Mouse (Mus musculus) layer of hippocampus, adult 6 months (tissue): Measurements from ENCODE around the gene Dazap2. TPM values are rescaled to one million over a fixed set of nuclear protein-coding genes. Genes with fewer than 3 reads are reported as not detected.

Experiments used
- long read RNA-seq, 2 experiments: library from polyadenylated mRNA; unstranded; transcript quantifications; one replicate each; pipeline ENCODE4 v2.0.0; 2019 to 2020
- microRNA-seq: library from miRNA; unstranded; fragments of <30 nt; microRNA quantifications from one replicate; pipeline ENCODE4 v1.2.0, GENCODE M21; 2020
- polyA plus RNA-seq: library from polyadenylated mRNA; unstranded; fragments of <200 nt; fragmentation: Nextera tagmentation; gene quantifications from 2 replicates; pipeline ENCODE4 v1.2.3, GENCODE M21; 2021

Gene Dazap2
- polyA plus RNA-seq, result 248 and 256 TPM in 2 replicates
- long read RNA-seq, experiment 1, transcript Dazap2-201 (4 exons, 2,135 nt), result major isoform, 100 of 119 reads
- long read RNA-seq, experiment 1, partial matches to known transcripts, result 1 of 119 reads
- long read RNA-seq, experiment 1, other reads (novel, unspliced or antisense), result 18 of 119 reads
- long read RNA-seq, experiment 2, transcript Dazap2-201 (4 exons, 2,135 nt), result major isoform, 433 of 465 reads
- long read RNA-seq, experiment 2, partial matches to known transcripts, result 11 of 465 reads
- long read RNA-seq, experiment 2, other reads (novel, unspliced or antisense), result 20 of 465 reads

DNA sequence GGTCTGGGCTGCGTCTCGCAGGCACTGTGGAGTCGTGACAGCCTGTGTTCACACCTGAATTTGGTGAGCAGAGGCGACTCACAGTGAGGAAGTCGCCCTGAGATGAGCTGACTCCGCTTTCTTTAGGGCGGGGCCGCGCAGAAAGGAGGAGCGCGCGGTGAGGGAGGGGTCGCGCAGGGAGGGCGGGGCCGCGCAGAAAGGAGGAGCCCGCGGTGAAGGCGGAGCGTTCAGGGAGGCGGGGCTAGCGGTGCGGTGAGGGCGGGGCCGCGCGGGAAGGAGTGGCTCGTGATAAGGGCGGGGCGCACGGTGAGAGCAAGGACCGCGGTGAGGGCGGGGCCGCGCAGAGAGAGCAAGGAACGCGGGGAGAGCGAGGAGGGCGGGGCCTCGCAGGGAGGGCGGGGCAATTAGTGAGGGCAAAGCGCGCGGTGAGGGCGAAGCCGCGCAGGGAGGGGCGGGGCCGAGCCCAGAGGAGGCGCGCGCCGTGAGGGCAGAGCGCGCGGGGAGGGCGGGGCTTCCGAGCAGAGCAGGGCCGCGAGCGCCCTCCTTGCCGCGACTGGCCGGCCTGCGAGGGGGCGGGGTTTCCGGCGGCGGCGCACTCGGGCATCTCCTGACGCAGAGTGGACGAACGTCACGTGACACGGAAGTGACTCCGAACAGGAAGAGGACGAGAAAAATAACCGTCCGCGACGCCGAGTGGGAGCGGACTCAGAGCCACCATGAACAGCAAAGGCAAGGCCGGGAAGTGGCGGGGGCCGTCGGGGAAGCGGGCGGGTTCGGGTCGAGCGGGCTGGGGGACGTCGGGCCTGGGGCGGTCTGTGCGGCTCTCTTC, at the start of gene Dazap2:
Dazap2 (plus strand) TSS at position 354 of the 829 bp plus-strand sequence.

DNA sequence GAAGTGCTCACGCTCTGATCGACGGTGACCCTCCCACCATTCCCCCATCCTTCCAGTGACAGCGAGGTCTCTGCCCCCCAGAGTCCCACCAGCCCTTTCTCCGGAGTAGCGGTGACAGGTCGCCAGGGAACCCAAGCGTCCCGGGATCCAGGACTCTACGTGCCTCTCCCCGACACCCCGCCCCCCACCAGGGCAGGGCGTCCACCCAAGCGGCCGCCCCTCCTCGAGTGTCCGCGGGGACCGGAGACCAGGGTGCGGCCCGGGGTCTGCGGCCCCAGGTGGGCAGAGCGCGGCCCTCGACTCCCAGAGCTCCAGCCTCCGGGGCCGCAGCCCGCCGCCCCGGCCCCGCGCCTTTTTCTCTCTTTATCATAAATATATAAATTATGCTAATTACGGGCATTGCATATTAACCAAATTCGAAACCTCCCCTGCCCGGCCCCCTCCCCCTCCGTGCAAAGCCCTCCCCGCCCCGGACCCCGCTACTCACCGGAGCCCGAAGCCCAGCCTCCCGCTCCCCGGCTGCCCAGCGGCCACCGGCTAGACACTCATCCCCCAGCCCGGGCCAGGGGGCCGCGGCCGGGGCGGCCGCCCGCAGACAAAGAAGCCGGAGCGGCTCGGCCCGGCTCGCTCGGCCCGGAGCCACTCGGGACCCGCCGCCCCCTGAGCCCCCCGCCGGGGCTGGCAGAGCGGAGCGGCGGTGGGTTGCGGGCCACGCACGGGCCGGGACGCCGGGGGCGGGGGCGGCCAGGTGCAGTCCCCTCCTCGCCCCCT, 15.7 kb upstream of the Dazap2 start, which contains the start of gene Pou6f1:
Pou6f1 (minus strand) TSS at position 709 of the 771 bp plus-strand sequence.

DNA sequence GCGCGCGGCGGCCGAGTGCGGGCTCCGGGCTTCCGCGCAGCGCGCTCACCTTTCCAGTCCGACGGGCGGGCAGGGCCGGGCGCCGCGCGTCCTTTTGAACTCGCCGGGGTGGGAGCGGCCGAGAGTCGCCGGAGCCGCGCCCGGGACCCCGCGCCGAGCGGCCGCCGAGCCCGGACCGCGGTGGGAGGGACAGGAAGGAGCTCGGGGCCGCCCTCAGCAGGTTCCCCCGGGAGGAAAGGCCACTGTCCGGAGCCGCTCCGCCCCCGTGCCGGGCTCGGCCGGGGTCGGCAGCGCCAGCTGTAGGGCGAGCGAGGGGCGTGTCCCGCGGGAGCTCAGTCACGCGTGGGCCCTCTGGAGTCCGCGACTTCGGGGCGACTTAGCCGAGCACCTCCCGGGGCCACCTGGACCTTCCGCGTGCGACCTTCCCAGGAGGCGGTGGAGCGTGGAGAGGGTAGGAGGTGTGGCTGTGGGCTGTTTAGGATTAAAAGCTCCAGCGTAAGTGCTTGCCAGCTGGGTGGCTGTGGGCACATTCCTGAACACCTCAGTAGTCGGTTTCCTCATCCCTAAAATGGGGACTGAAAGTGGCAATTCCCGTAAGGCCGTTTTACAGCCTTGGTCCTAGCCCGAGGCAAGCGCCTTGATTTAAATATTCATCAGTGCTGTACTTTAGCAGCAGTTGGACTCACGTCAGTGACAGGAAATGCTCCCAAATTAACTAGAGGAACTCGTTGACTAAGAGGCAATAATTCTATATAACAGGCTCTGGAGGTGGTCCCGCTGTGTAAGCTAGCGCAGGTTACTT, 21.8 kb downstream of the Dazap2 start, which contains the start of gene Smagp:
Smagp (minus strand) TSS at position 241 of the 802 bp plus-strand sequence.

DNA sequence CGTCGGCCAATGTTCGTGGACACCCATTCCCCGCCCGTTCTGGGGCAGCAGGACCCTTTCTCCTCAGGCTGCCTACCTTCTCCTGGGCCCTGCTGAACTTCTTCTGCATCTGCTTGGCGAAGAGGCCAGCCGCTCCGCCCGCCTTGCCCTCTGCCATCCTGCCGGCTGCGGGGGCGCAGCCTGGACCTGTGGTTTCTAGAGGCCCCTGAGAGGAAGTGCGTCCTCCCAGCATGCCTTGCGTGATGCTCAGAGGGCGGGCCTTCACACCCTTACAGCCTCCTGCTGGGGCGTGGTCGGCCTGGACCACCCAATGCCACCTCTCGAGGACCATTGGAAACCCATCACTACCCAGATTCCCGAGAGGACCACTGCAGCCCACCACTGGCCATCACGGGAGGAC, 54.2 kb downstream of the Dazap2 start, which contains the start of gene Bin2:
Bin2 (minus strand) TSS at position 217 of the 400 bp plus-strand sequence.

Small RNA genes lying within 50 kb of the gene (microRNA-seq; reads per million reads assigned to microRNA genes)
- gene Mir6961, result not detected

Other genes with a start within 250 kb of the Dazap2 start
- not detected in 2 replicates for gene Gm5475, start 193.2 kb upstream of the Dazap2 start, polyA plus RNA-seq
- gene Slc11a2, start 190.3 kb upstream of the Dazap2 start, polyA plus RNA-seq, result 17.1 and 18.1 TPM in 2 replicates
- 58.8 and 74.9 TPM in 2 replicates for gene Letmd1, start 146.3 kb upstream of the Dazap2 start, polyA plus RNA-seq
- 4.6 and 4.8 TPM in 2 replicates for gene Csrnp2, start 119.9 kb upstream of the Dazap2 start, polyA plus RNA-seq
- gene Tfcp2, start 63.3 kb upstream of the Dazap2 start, polyA plus RNA-seq, result 14.1 and 21.5 TPM in 2 replicates
- gene Pou6f1, start 15.4 kb upstream of the Dazap2 start, polyA plus RNA-seq, result 10.1 and 11.6 TPM in 2 replicates
- gene Smagp, start 21.6 kb downstream of the Dazap2 start, polyA plus RNA-seq, result 2.1 and 2.3 TPM in 2 replicates
- gene Bin2, start 54.2 kb downstream of the Dazap2 start, polyA plus RNA-seq, result 3.8 and 4.4 TPM in 2 replicates
- 4.8 and 5.3 TPM in 2 replicates for gene Cela1, start 72.6 kb downstream of the Dazap2 start, polyA plus RNA-seq
- gene Galnt6, start 114.0 kb downstream of the Dazap2 start, polyA plus RNA-seq, result 6.6 TPM in 2 replicates
- 23.1 and 24.3 TPM in 2 replicates for gene Slc4a8, start 146.4 kb downstream of the Dazap2 start, polyA plus RNA-seq